Mouse (Mus musculus) C2C12 (cell line): Measurements from ENCODE around the gene Vps45.
"Not testable (repeated sequence)": the region's sequence is repeated elsewhere in the genome, so short reads cannot be mapped to it uniquely, and the experiment has no call there.

Source experiments
- CEBPB ChIP-seq: IDR thresholded peaks from one replicate; pipeline ENCODE4 v1.6.1; 2011; ENCODE audit warnings: low read depth, mild to moderate bottlenecking, control low read depth, moderate library complexity
- CTCF ChIP-seq: IDR thresholded peaks from one replicate; pipeline ENCODE4 v1.5.1; 2011; ENCODE audit not compliant: control insufficient read depth, insufficient read depth, insufficient read length
- FOSL1 ChIP-seq: IDR thresholded peaks from one replicate; pipeline ENCODE4 v1.8.0; 2011; ENCODE audit warnings: mild to moderate bottlenecking, low read length; ENCODE audit not compliant: poor library complexity, insufficient read depth, severe bottlenecking
- MYOD1 ChIP-seq: IDR thresholded peaks from one replicate; pipeline ENCODE4 v1.6.1; 2011; ENCODE audit warnings: low read depth; ENCODE audit not compliant: control insufficient read depth, insufficient read length

DNA sequence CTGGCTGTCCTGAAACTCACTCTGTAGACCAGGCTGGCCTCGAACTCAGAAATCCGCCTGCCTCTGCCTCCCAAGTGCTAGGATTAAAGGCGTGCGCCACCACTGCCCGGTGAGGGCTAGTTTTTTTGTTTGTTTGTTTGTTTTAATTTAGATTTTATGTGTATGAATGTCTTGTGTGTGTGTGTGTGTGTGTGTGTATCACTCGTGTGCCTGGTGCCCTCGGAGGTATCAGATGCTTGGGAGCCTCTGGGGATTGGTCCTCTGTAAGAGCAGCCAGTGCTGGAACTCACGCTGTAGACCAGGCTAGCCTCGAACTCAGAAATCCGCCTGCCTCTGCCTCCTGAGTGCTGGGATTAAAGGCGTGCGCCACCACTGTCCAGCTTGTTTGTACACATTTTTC, 106.7 kb downstream of the Vps45 start:
- TF ChIP-seq FOSL1, CTCF, MYOD1, CEBPB: not testable (repeated sequence)
